Mouse (Mus musculus) lung, postnatal 4 days (tissue): ENCODE measurements at regions not wholly inside any gene's neighbourhood (a gene's known extent, or its start where the extent isn't known, plus 50 kb on each side); places are given as distances from the start of the nearest gene placed in this dataset.
"Not testable (repeated sequence)": the region's sequence is repeated elsewhere in the genome, so short reads cannot be mapped to it uniquely, and the experiment has no call there.

Experiments
- DNase-seq, 2 experiments: peaks; one replicate each; pipeline ENCODE4 v3.0.0; 2021

DNA sequence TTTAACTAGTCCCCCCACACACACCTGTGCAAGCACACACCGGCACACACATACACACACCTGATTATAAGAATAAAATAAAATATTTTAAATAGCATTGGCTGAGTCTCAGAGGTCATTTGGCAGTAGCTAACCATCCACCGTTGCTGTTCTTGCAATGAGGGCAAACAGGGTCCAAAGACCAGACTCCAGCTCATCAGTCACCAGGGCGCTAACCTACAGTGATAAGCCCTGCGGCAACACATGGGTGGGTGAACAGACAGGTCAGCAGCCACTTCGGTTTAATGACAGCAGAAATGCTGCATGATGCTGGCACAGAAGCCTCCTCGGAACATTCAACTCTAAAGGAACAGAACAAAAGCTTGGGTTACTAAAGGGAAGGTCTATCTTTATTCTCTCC, 54.9 kb downstream of the Tas2r134 start:
- no peak for DNase-seq

DNA sequence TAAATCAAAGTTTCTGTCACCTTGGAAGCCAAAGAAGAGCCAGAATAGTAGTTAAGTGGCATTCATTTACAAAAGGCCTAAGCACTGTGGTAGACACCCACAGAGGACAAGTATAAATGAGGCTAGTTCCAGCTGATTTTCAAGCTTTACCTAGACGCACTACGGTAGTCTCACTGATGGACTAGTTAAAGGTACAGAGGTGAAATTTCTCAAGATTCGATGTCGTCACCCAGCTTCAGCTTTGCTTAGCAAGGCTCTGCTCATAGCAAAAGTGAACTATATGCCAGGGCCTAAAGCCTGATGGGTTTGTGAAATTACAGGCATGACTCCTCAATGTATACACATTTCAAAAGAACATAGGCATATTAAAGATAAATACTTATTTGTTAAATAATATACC, 55.4 kb downstream of the Tas2r134 start:
- DNase-seq: no peak

DNA sequence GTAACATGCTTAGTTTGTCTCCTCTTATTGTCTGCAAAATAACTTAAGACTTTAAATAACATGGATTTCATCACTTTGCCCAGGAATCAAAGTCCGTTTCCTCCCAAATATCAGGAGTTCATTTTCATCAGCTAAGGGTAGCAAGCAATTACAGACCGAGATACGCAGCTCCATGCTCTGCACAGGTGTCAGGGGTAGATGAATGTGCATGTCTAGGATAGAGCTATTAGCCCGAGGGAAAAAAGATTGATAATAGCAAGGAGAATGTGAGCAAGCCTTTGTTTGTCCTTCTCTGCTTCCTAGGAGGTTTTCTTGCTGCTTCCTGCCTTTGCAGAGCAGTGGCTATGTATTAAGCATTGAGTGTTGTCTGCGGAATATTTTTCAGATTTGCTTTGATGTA, 77.8 kb downstream of the Tas2r134 start:
- DNase-seq: no peak

DNA sequence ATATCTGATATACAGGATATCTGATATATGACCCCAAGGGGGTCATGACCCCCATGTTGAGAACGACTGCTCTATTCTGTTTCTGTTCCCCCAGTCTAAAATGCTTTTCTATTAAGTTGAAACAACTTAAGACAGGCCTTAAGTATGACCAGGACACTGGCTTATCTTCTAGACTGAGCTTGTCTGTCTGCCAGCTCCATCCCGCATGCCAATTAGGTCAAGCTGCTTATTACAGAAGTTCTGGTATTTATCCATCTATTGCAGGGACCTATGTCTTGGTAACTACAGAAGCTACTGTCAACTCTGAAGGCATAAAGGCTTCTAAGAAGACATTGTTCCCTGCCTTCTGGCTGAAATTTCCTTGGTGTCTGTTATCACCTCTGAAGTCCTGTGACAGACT, 81.4 kb downstream of the Tas2r134 start:
- DNase-seq: no peak

DNA sequence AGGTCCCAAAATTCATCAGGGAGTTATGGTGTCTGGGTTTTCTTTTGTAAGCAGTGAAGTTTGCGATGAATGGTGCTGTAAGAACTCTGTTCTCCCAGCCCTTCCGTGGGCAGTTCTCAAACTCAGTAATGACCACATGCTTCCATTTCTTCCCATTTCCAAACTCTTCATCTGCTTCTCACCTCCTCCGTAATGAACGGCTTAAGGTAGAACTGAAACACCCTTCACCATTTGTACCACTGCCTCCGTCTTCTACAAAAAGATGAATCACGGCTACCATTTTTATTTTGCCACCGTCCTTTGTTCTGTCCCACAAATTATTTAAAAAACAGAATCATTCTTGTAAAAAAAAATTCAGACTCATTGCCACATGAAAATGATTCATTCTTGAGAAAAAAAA, 85.3 kb downstream of the Tas2r134 start:
- no peak for DNase-seq

DNA sequence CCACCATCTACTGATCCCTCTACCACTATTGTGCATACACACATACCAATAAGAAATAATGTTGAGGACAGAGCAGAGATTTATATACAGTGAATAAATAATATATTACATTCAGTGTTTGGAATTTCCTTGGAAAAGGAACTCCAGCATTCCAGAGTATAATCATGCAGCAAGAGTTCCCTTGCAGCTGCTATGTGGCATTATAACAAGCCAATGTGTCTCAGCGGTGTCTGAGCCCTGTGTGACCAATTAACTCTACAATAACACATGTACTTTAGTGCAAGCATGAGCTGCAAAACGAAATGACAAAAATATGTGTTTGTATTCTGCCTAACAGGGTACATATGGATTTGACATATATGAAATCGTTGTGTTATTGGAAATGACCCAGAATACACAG, 103.5 kb downstream of the Tas2r134 start:
- DNase-seq: no peak

DNA sequence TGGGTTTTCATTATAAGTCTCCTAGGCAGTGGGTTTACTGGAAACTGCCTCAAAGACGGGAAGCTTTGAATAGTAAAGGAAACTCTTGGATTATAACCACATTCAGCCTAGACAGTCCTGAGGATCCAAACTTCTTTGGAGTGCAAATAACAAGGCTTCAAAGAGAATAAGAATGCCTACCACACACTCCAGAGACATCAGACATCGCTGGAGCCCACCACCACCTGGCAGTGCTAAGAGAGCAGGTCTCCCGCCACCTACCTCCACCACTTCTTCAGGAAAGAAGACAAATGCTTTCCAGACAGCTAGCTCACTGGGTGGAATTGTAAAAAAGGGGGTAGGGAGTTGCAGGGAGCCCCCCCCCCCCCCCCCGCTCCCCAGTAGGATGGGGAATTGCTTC, 104.4 kb downstream of the Tas2r134 start:
- no peak for DNase-seq

DNA sequence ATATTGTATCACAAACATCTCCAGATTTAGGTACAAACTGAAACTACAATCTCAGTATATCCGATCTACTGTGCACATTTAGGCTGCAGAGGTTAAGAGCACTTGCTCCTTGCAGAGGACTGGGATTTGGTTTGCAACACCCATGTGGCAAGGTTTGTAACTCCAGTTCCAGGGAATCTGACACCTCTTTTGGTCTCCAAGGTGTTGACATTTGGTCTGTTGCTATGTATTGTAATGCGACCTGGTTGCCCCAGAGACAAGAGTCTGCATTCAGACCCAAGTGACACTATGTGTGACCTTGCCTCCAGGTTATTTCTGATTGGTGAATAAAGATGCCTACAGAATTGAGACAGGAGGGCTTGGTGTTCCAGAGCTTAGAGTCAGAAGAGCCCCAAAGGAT, 105.0 kb downstream of the Tas2r134 start:
- no peak for DNase-seq

DNA sequence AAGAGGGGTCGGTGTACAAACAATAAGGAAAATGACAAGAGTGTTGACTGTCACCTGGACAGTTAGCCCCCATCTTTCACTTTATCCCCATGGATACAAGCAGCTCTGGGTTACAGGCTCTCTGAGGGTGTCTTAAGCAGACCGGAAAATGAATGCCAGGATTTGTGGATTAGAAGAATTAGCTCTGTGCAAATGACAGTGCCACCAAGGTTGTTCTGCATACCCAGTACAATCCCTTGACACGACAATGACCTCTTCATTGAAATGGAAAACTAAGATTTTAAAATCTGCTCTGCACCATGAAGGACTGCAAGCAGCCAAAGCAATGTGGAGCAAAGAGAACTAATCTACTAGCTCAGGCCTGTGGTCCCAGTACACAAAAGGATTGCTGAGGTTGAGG, 105.9 kb downstream of the Tas2r134 start:
- no peak for DNase-seq

DNA sequence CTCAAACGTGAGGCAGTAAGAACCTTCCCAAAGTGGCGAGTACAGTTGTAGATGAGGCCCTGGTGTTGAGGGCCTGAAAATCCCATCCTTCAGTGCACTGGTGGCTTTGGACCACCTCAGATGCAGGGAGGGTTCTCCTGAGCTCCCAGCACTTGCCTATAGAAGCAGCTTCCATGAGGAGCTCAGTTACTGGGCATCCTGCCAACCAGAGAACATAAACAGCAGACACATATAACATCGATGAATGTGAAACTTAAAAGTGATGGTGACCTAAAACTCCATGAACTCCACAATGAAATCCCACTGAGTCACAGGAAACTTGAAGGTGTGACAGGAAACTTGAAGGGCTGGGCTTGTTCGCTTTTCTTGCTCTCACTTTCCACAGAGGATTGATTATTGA, 109.1 kb downstream of the Tas2r134 start:
- DNase-seq: no peak

DNA sequence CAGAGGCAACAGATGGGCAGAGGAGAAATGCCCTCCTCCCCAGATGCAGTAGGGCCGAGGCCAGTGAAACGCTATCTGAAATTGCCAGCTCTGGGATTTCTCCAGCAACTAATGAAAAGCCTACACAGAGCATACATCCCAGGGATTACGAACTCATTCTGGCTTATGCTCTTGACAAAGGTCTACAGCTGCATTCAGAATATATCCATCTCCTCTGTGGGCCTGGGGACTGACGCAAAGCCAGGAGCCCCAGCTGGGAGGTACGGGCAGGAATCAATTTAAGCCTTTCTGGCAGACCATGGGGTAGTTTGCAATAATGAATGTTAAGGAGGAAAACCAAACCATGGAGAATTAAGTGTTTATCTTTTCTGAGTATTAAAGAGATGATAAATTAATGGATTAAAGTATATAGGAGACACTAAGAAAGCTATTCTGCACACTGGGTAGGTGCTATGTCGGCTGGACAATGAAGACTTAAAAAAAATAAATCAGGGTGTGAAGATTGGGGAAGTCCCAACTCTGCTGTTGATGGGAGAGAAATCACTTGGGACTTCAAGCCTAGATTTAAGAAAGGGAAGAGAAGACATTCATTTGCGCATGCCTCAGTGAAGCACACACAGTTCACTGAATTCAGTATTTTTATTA, 120.5 kb downstream of the Tas2r134 start:
- no peak for DNase-seq

DNA sequence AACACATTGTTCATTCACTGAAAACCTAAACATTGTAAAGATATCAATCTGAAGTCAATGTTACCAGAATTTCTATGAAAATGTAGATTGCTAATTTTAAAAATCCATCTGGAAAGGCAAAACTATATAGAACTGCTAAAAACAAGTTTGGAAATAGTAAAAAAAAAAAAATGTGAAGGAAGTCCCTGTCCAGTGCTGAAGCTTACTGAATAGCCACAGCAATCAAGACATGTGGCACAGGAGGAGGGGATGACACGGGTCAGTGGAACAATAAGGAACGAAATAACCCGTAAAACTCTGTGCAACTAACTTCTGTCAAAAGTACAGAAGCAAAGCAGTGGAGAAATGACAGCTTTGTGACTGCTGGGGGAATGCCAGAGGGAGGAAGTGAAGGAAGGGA, 121.9 kb downstream of the Tas2r134 start:
- DNase-seq: no peak

DNA sequence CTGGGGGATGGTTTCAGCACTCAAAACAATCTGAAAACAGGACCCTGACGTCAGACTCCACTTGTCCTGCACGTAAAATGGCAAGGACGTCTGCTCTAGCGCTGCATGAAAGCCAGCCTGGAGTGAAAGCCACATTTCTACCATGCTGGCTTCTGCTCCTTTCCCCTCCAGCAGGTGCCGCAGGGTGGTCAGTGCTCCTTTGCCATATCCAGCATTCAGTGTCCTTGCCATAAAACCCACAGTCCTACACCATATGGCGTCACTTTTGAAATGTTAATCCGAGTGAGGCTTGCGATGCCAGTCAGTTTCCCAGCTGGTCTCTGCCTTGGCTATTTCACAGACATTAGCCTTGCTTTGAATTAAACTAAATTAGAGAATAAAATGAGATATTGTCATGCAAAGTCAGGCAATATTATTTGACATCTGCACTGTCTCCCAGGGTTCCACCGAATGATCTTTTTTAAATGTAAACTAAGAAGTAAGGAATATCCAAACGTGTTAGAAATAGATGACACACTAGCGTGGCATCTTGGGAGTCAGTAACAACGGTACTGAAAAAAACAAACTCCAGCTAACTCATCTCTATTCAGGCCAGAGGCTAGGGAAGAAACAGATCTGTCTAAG, 125.7 kb downstream of the Tas2r134 start:
- DNase-seq: no peak

DNA sequence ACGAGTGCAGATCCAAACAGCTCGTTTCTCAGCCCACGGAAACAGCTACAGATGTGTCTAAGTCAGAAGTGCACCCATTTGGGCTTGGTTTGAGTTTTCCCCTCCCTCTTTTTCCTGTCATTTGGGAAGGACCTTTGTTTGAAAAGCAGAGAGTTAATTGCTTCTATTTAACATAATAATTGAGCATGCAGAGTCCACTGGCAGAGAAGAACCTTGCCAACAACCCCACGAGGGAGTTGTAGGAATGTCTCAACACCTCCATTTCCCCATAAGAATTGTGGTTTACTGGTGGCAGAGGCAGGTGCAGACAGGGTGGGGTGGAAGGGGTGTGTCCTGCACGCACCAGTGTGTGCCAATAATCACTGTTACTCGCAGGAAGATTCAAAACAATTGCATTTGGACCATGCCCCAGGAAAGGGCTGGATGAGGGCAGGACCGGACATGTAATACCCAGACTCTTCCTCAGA, 126.3 kb downstream of the Tas2r134 start:
- DNase-seq: no peak

DNA sequence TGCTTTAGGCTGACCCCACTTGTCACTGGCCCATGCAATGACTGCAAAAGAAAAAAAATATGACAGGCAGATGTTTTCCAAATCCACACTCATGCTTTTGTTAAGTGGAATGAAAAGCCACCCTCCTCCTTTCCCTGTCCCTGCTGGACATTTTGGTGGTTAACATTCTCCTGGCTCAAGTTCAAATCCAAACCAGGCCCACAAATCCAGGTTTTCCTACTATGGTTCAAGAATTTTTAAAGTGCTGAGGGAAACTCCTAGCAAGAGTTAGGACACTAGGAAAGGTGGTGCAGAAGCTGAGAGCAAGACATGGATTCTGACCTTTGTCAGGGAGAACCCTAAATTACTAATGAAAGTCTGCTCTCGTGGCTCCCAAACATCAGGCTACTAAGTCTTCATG, 130.1 kb downstream of the Tas2r134 start:
- no peak for DNase-seq

DNA sequence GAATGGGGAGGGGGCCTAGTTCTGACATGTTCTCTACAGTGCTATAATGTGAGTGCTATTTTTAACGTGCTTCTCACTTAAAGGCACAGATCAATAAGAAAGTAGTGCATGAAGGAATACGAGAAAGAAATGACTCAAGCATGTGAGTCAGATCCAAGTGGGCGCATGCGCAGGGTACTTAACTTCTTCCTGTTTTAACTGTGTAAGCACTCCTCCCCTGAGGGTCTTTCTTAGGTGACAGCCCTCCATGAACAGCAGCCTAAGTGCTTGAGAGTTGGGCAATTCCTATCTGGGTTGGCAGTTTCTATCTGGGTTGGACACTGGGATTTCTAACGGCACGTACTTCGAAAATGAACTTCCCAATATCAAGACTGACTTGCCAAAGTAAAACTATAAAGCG, 130.8 kb downstream of the Tas2r134 start:
- no peak for DNase-seq

DNA sequence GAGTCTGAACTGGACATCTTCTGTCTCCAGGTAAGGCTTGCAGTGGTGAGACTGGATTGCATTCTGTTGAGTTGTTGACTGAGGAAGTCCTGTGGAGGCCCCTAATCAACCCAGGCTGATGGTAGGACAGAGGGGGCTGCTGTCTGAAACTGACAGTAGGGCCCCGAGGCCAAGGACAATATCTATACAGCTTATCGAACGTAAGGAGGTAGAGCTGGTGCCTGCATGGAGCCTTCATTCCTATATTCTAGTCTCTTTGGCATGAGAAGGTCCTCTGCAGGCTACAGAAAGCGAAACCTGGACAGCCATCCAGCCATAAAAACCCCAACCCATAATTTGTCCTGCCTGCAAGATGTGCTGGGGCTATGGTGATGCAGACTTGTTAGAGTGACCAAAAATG, 135.6 kb downstream of the Tas2r134 start:
- DNase-seq: no peak

DNA sequence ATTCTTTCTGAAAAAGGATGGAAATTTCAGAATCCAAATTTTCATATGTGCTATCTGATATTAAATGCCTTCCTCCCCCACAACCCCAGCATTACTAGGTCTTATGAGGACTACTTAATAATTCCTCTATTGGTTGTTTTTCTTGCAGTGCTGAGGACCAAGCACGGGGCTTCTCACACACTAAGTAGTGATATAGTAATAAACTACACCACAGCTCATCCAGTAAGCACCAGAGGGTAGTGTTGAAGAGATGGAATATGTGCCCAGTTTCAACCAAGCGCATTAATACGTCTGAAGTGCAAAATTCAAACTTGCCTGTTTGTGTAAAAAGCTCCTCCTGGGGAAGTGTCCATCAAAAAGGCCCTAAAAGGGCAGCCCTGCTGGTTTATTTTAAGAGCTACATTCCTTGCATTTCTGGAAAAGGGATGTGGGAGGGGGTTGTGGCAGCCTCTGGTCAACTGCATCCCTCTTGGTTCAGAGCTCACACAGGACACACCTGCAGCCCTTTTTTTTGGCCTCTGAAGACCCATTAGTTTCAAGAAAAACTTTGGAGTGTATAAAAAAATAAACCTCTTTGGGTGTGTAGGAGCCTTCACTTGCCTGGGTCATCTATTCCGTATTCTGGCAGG, 140.3 kb downstream of the Tas2r134 start:
- no peak for DNase-seq

DNA sequence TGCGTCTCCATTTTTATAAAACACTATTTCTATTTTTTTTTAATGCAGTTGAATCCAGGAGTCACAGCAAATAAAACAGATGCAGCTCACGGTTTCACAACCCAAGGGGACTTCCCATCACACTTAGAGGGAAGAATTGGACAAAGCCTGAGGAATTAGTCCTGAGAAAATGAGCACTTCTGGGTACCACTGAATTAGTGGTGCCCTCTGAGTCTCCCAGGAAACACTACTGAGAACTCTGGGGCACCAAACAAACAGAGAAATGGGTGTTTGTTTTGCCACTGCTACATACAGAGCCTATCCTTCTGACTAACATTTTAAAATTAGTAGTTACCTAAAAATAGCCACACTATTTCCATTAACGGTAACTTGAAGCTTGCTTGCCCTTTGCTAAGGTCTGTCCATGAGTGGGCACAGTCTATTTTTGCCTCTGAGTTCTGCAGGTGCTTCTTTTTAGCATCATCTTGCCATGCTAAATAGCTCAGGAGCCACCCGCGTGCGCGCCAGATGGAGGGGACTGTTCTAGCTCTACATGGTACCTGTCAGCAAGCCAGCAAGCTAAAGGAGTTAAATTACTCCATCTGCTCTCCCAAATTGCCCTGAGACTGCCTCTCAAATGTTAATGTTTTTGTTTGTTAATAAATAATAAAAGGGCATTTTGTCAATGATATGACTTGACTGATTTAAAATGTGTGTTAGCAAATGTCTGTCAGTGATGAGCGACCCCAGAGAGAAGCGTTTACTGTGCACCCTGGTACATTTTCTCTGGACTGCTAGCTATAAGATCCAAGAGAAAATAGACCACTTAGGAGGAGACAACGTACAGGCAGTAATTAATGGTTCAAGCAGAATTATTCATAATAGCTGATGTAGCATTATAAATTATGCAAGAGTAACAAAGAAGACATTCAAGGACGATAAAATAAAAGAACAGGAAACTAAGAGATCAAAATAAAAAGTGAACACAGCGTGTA, 141.3 kb downstream of the Tas2r134 start:
- DNase-seq: no peak

DNA sequence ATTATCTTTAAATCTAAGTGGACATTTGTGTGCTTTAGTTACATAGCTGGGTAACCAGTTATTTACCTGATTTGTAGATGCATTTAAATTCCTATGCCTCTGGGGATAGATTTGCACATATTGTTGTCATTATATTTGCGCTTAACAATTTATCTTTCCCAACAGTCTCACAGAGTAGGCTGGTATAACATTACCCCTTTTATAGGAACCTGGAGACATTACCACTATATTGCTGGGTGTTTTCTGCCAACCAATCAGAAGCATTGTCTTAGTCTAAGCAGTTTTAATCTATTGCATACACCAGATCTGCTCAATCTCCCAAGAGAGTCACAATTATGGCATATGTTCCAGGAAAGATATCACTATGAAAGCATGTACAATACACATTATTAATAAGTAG, 149.8 kb downstream of the Rbm43 start:
- DNase-seq: no peak

DNA sequence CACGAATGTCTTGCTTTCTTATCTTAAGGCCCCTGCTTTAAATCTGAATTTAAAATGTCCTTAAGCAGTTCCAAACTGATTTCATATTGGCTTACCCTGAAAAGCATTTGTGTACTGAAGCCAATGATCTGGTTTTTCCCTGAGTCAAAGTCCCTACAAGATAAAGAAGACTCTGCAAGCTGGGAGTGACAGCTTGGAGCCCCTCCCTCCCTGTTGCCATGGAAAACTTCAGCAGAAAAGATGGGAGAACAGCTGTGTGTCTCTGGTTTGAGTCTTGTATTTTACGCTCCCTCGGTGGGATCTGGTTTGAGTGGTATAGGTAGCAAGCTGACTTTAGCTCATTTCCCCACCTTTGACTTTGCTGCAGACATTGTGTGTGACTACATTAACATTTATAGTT, 146.1 kb downstream of the Rbm43 start:
- no peak for DNase-seq

DNA sequence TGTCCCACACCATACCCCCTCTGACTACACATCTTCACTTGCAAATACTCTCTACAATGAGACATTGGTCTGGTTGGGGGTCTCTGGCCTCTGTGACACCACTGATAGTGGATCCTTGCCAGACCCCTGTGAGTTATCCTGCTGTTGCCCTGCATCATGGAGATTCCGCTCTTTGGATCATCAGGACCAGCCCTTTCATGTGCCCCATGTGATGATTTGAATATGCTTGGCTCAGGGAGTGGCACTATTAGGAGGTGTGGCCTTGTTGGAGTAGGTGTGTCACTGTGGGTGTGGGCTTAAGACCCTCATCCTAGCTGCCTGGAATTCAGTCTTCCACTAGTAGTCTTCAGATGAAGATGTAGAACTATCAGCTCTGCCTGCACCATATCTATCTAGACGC, 141.7 kb downstream of the Rbm43 start:
- not testable (repeated sequence) for DNase-seq

DNA sequence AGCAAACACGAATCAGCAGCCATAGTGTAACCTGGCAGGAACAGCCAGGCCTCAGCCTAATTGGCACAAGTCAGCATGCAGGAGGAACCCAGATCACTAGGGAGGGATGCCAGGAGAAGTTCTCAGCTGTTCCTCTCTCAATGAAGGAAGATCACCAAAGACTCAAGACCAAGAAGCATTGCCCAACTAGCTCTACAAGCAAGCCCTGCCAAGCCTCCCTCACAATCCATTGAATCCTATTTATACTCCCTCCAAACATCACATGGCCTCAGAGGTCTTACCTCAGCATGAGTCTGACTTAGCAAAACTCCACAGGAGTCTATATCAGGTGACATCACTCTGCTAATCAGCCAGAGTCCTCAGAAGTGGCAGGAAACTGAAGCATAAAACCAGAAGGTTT, 135.1 kb downstream of the Rbm43 start:
- no peak for DNase-seq
